11 mouse cellular contexts compared by ENCODE assay signal in the genomic region with DNA sequence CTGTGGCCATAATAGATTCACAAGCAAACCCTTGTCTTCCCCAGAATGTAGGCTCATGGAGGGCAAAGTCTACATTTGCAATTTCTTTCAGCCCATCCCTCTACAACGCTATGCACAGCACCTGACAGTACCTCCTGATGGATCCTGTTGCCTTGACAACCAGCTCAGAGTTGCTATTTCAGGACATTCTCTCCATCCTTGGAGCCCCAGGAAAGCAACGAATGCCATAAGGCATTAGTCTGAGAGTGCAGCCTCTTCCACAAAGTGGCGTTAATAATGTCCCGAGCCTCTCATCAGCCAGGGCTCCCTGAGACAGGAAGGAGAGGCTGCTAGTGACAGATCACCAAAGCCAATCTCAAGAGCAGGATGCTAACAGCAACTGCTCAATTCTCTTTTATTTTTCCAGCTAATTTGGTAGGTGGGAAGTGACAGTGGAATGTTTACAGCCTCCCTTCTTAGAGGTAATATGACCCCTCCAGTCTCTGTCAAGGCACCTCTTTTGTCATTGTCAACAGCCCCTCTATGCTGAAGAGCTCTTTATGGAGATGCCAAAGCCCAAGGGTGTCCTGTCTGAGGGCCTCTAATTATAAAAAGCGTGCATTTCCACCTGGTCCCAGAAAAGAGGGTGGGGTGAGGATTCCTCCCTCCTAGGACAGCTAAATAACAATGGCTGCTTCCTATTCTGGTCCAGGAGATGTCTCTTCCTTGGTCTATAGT.
DNase-seq lines count a peak whose midpoint lies in the region; ATAC-seq lines count a peak whose summit lies in the region.
"Had no signal": no experiment of that assay in that cellular context is flagged by ENCODE, and none has a peak within 500 bp of the region (broad histone marks: within the 10 kb centered on the region; RNA-seq: fewer than 3 reads in every experiment).

No protein-coding gene starts in this region.

- H3K4me2 ChIP-seq in forebrain, embryonic 12.5 days = no peak overlapping the region
- no peak overlapping the region for H3K4me2 ChIP-seq in forebrain, embryonic 11.5 days (ENCODE audit: low read depth, low read length, severe bottlenecking)
- H3K4me2 ChIP-seq: limb, embryonic 13.5 days had no signal

- H3K4me3 ChIP-seq in forebrain, embryonic 12.5 days (replicated peaks) = no peak overlapping the region
- H3K4me3 ChIP-seq in forebrain, embryonic 11.5 days (ENCODE audit: low read depth, low read length) = no peak overlapping the region
- H3K4me3 ChIP-seq: limb, embryonic 13.5 days had no signal

- no peaks in the 10 kb centered on the region for H3K36me3 ChIP-seq in forebrain, embryonic 12.5 days (replicated peaks)
- no peaks in the 10 kb centered on the region for H3K36me3 ChIP-seq in forebrain, embryonic 11.5 days (ENCODE audit: control insufficient read depth, insufficient read depth, low read length)
- H3K36me3 ChIP-seq: limb, embryonic 13.5 days had no signal

- peak overlapping the region; percentile 63; the same call in 1 of the 2 replicates for H3K27ac ChIP-seq in forebrain, embryonic 12.5 days
- H3K27ac ChIP-seq in forebrain, embryonic 11.5 days (ENCODE audit: low read depth, low read length) = no peak overlapping the region
- H3K27ac ChIP-seq: limb, embryonic 13.5 days had no signal

- ATAC-seq in forebrain, embryonic 12.5 days (ENCODE audit: low FRiP score) = peak; percentile 61
- no peak for ATAC-seq in forebrain, embryonic 11.5 days (replicated peaks; ENCODE audit: low FRiP score)

- WGBS in forebrain, embryonic 12.5 days = 49% methylated on average over 5 of the region's 5 CpGs
- 57% methylated on average over 5 of the region's 5 CpGs for WGBS in forebrain, embryonic 11.5 days

- no peak for DNase-seq in forebrain, embryonic 11.5 days (ENCODE audit: low spot score)
- peak; percentile 56 for DNase-seq in cerebellum, adult 11 months
- DNase-seq in frontal cortex, adult 2 months (ENCODE audit: extremely low spot score in 1 of 2, low spot score in 1 of 2) = peak; percentile 28 to 61
- DNase-seq in mesoderm, embryonic 11.5 days (ENCODE audit: low read depth, low spot score) = peak; percentile 15
- no peak for DNase-seq in gastrocnemius, postnatal 25 days
- no peak for DNase-seq in urinary bladder, adult 18-20 months (ENCODE audit: low spot score in 2 of 2)
- DNase-seq in B cell, adult 2 months = no peak
- DNase-seq: kidney, adult 18-20 months; lung, postnatal 4 days had no signal

- H3K9ac ChIP-seq in forebrain, embryonic 12.5 days = no peak overlapping the region
- no peak overlapping the region for H3K9ac ChIP-seq in forebrain, embryonic 11.5 days (ENCODE audit: low read length)
- H3K9ac ChIP-seq: limb, embryonic 13.5 days had no signal

- no peaks in the 10 kb centered on the region for H3K27me3 ChIP-seq in forebrain, embryonic 12.5 days
- no peaks in the 10 kb centered on the region for H3K27me3 ChIP-seq in forebrain, embryonic 11.5 days (ENCODE audit: control insufficient read depth, insufficient read depth, low read length)
- H3K27me3 ChIP-seq: limb, embryonic 13.5 days had no signal

- no peaks in the 10 kb centered on the region for H3K4me1 ChIP-seq in forebrain, embryonic 12.5 days
- no peaks in the 10 kb centered on the region; the same call in 1 of the 2 replicates for H3K4me1 ChIP-seq in forebrain, embryonic 11.5 days (replicated peaks; ENCODE audit: control insufficient read depth, insufficient read depth, low read length)
- H3K4me1 ChIP-seq: limb, embryonic 13.5 days had no signal

- no peaks in the 10 kb centered on the region for H3K9me3 ChIP-seq in forebrain, embryonic 12.5 days
- H3K9me3 ChIP-seq in forebrain, embryonic 11.5 days (ENCODE audit: control insufficient read depth, low read length) = no peaks in the 10 kb centered on the region
- H3K9me3 ChIP-seq: limb, embryonic 13.5 days had no signal

Comparison
In these comparisons a context has a peak if more than half of its experiments do, and no peak if none do; other contexts are left out.
1. DNase-seq: peak in cerebellum, adult 11 months (single experiment), frontal cortex, adult 2 months (2 of 2) and mesoderm, embryonic 11.5 days (single experiment); none in forebrain, embryonic 11.5 days (single experiment), gastrocnemius, postnatal 25 days (single experiment), urinary bladder, adult 18-20 months (0 of 2) and B cell, adult 2 months (0 of 2).